Mouse (Mus musculus) forelimb bud, embryonic 11.5 days (tissue): Measurements from ENCODE around the gene Rad51b.

Experiments
- DNase-seq: peaks from one replicate; pipeline ENCODE4 v3.0.0-alpha.2; 2012; ENCODE audit warnings: low read depth, low spot score

Rad51b gene

DNA sequence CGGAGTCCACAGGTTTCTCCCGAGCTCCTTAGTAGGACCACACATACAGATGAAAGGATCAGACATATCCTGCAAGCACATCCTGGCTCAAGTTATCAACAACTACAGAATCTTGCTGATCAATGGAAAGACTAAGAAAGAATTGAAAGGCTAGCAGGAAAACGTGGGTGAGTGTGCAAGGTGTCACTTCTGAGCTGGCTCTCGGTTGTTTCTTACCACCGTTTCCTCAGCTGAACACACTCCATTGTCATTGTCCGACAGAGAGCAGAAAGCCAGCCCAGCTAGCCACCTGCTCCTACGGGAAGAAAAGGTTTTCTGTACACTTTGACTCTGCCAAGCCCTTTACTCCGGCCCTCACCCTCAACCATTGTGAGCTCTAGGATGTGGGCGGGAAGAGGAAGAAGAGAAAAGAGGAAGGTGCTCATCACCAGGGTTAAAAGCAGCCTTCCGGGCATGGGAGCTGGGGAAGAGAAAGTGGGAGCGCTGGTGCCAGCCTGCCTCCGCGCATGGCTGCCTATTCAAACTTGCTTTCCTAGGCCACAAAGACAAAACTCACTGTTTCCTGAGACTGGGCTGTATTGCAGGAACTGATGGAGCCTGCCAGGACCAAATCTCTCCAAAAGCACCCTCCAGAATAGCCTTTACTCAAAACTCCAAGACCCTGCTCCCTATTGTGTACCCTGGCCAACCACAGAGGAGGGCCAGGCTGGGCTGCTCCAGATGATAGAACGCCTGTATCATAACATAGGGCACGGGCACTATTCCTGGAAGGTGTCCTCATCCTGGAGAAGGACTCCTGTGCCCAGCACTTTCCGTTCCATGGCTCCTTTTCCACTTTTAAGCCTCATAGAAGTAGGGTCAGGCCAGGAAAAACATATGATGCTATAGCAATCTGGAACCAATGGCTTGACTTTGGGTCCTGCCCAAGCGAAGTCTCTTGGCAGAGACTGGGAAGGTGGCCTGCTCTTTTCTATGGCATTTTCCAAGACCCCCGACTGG is 500.0 kb downstream of the Rad51b start:
- DNase-seq: no peak

- DNase-seq: no peak
These were observed 501.4 kb downstream of the Rad51b start for GRCm38 (mm10) chr12:79798488-79798887.

- no peak for DNase-seq
These were observed 502.3 kb downstream of the Rad51b start for GRCm38 (mm10) chr12:79799370-79799769.

DNA sequence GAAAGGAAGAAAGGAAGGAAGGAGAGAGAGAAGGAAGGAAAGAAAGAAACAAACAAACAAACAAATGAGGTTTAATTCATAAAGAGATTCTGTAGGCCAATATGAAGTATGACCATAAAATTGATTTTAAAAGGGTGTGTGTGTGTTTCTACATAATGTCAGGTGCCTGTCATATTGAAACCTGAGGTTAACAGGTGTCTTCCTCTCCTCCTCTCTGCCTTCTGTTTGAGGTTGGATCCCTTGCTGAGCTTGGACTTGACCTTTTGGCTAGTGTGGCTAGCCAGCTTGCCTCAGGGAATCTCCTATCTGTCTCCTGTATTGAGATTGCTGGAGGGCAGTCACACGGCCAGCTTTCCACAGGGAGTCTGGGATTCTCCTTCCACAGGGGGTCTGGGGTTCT is 506.6 kb downstream of the Rad51b start:
- no peak for DNase-seq

DNA sequence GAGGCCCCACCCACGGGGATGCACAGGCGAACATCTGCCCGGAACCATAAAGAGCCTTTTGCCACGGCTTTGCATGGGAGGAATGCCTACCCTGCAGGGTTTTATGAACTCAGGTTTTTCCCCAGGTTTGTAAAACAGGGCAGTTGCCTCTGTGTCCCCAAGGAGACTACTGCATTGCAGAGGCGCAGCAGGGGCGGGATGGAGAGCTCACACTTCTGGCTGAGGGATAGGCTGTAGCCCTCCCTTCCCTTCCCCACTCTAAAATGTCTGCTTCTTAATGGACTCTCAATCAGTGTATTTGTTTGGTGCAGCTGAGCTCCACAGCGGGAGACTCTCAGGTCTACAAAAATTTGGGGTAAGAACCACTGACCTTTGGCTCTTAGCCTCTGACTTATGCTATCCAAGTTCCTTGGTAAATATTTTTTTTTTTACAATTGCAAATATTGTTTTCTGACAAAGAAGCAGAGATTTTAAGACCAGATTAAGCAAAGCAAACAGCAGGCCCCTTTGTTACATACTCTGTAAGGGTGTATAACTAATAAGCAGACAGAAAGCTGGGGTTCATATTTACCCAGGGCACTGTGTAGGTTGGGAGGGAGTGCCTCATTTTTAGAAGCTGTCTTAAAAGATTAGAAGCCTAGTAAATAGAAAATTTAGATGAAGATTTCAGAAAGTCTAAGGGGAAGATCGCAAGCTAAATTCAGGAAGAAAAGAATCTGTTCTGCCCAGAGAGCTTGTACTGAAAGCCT is 507.9 kb downstream of the Rad51b start:
- no peak for DNase-seq

DNA sequence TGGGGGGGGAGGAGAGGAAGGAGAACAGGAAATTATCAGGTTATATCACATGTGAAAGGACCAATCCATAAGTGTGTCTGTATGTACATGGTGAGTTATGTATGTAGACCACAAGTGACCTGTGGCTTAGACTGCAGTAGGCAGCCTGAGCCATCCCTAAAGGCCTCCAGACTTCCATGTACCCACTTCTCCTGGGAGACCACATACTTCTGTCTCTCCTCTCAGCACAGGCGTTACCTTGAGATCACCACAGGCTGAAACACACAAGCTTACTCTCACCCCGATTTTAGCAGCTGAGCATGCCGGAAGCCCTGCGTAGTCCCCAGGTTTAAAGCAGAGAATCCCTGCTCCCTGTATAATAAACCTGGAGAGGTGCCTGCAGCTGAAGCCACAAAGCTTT is 509.9 kb downstream of the Rad51b start:
- no peak for DNase-seq

DNA sequence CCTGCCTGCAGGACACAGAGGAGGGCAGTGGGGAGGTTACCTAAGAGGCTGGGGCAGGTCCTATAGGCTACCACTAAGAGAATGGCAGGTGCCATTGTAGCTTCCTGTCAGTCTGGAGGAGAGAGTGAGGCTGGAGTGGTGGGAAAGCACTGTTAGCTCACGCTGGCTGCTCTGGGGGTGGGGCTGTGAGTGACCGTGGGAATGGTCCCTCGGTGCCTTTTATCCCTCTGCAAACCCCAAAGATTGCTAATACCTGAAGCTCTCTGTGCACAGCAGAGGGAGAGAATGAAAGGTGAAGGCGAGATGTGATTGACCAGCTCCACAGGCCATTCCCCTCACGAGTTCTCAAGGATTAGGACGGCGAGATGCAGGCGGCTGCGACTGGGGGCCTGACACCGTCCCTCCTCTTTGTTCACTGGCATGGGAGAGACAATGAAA is 510.3 kb downstream of the Rad51b start:
- no peak for DNase-seq

GRCm38 (mm10) chr12:79807938-79808401 is 510.9 kb downstream of the Rad51b start:
- DNase-seq: no peak

DNA sequence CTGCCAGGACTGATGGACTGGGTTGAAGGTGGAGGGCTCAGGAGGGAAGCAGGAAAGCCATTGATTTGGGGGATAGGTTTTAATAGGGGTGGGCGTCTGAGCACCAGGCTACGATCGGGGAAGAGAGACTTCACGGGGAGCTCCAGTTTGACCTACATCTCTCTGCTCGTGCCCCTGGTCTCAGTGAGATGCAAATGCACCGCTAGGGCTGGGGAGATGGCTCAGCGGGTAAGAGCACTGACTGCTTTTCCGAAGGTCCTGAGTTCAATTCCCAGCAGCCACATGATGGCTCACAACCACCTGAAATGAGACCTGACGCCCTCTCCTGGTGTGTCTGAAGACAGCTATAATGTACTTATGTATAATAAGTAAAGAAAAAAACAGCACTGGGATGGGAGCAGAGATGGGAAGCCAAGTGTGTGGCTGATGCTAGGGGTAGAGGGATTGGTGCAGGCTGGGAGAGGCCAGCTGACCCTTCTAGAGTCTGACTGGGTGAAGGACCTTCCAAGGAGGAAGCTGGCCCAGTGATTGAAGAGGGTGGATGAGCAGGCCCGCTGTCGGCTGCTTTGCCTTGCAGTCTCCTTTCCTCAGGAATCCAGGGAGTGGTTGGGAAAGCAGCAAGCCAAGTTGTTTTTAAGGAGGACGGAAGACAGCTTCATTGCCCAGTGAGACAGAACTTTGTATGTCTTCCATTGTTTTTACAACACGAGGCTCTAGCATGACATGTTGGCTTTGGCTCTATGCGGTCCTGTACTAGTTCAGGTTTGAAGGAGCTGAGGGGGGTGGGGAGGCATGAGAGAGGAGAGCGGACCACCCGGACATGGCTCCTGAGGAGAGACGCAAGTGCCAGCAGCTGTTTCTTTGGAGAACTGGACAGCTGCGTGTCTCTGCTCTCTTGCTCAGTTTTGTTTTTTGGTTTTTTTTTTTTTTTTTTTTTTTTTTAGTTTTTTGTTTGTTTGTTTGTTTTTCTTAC is 511.6 kb downstream of the Rad51b start:
- no peak for DNase-seq

- DNase-seq: no peak
These were observed 512.4 kb downstream of the Rad51b start for GRCm38 (mm10) chr12:79809518-79809917.

DNA sequence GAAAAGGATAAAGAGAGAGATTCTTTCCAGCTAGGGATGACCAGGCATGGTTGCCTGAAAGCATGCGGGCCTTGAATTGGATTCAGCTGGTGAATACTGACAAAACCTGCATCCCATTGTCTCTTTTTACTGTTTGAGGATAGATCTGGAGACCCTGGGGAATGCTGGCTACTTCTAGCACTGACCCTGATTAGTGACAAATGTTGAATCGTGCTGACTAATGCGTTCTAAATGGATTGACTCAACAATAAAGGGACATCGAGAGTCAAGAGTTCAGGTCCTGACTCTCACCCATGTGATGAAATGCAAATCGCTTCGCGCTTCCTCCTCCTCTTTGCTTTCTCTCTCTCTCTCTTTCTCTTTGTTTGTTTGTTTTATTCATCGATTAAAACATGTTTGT is 515.3 kb downstream of the Rad51b start:
- DNase-seq: no peak

DNA sequence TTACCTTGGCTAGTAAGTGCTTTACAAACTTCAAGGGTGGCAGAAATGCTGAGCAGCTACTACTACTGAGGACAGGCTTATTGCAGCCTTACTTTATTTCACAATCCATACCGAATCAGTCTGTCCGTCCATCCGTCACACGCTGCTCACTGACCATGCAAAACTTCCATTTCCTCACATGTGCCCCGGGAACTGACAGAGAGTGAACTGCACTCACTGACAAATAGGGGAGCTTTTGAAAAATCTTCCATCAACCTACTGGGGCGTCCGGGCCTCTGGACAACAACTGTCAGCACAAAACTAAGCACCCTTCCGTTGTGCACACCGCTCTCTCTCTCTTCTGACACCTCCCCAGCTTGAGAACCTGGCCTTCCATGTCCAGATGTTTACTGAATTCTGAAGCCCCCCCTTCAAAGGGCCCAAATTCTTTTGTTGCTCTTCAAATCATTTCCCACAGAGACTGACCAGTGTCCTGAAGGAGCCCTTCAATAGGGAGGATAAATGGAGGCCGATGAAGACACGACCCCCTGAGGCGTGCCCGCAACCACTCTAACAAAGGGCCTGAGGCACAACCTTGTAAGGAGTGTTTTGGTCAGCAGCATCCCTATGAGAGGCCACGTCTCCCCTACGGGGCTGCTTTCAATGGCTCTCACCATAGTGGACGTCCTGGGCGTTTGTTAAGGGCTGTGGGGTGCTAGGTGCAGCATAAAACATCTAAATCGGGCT is 515.9 kb downstream of the Rad51b start:
- no peak for DNase-seq

GRCm38 (mm10) chr12:79813566-79814305 is 516.7 kb downstream of the Rad51b start:
- no peak for DNase-seq

DNA sequence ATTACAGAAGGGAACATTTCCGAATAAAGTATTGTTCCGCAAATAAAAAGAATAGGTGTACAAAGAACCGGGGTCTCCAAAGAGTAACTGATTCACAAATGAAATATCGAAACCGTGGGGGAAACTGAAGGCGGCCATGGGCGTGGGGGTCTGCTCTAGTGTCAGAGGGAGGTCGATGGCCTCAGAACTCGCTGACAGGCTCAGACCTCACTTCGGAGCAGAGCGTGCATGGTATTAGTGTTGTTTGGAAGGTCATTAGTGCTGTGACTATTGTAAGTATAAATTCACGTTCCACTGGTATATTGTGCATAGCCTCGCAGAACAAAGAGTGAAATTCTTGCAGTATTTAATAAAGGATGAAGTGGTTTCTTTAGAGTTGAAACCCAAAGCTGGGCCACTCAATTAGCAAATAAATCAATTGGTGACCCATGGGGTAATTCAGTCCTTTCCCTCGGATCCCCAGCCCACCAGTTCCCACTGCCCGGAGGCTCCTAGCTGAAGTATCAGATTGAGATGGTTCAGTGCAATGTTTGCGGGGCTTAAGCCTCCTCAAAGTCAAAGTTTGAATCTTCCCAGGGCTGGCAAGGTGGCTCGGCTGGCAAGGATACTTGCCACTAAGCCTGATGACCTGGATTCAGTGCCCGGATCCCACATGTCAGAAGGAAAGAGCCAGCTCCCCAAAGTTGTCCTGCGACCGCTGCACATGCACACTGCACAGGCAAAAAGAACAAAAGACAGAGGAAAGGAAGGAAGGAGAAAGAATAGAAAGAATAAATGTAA is 517.4 kb downstream of the Rad51b start:
- no peak for DNase-seq

DNA sequence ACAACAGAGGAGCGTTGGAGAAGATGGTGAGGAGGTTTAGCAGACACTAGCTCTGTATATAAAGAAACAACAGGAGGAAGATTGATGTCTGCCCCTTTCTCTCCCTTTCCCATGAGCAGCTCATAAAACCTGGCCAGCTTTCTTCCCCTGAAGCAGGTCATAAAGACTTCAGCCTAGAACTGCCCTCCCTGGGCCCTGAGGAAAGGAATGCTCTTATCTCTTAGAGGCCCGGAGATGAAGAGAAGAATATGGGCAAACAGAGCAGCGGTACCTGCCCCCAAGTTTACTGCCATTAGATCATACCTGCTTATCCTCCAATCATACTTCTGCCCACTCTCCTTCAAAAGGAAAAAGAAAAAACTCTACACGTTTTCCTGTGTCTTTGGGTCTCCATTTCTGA is 519.2 kb downstream of the Rad51b start:
- no peak for DNase-seq

GRCm38 (mm10) chr12:79820228-79820958 is 523.3 kb downstream of the Rad51b start:
- DNase-seq: no peak

DNA sequence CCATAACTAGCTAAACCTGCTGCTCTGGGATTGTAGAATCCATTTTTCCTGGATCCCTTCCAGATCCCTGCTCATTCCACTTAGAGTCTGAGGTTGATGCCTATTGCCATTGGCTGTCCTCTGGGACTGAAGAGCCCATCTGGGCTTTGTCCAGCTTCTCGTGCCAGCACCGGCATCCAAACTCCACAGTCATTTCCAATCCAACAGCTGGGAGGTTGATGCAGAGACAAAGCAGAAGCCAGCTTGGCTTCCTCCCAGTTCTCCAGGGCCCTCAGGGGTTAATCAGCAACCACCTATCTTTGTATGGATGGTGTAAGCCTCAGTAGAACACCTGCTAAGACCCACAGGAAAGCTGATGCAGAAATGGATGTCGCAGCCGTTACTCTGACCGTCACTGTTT is 524.8 kb downstream of the Rad51b start:
- DNase-seq: no peak

- no peak for DNase-seq
These were observed 525.3 kb downstream of the Rad51b start for GRCm38 (mm10) chr12:79822401-79822800.
